Mouse (Mus musculus) liver, embryonic 13.5 days (tissue): ENCODE results near the gene Arhgap24. TPM values are rescaled to one million over a fixed set of nuclear protein-coding genes. Genes with fewer than 3 reads are reported as not detected.

Experiments
- ATAC-seq: fragments of 200-750 bp; cut with Nextera tagmentation; 2 replicates; pipeline ENCODE4 v1.8.0; 2017; ENCODE audit warnings: low read depth, mild to moderate bottlenecking, moderate number of reproducible peaks, moderate library complexity
- DNase-seq: peaks from one replicate; pipeline ENCODE4 v3.0.0; 2022
- H3K27ac ChIP-seq: fragments of 300-500 bp; sonication (generic); 2 replicates; pipeline ENCODE4 v1.5.1; 2015; ENCODE audit warnings: moderate library complexity, mild to moderate bottlenecking, inconsistent platforms
- H3K27me3 ChIP-seq: fragments of 300-500 bp; sonication (generic); 2 replicates; pipeline ENCODE4 v1.6.1; 2015; ENCODE audit warnings: mild to moderate bottlenecking, inconsistent platforms
- H3K36me3 ChIP-seq: fragments of 300-500 bp; sonication (generic); 2 replicates; pipeline ENCODE4 v1.6.1; 2015; ENCODE audit warnings: mild to moderate bottlenecking, inconsistent platforms
- H3K4me1 ChIP-seq: fragments of 300-500 bp; sonication (generic); replicated peaks from 2 replicates; pipeline ENCODE4 v1.6.1; 2015; ENCODE audit warnings: inconsistent platforms
- H3K4me2 ChIP-seq: fragments of 300-500 bp; sonication (generic); 2 replicates; pipeline ENCODE4 v1.6.1; 2015; ENCODE audit warnings: inconsistent platforms, mild to moderate bottlenecking, moderate library complexity
- H3K4me3 ChIP-seq: fragments of 300-500 bp; sonication (generic); replicated peaks from 2 replicates; pipeline ENCODE4 v1.5.1; 2015; ENCODE audit warnings: mild to moderate bottlenecking, inconsistent platforms
- H3K9ac ChIP-seq: fragments of 300-500 bp; sonication (generic); 2 replicates; pipeline ENCODE4 v1.6.1; 2015; ENCODE audit warnings: mild to moderate bottlenecking, inconsistent platforms
- H3K9me3 ChIP-seq: fragments of 300-500 bp; sonication (generic); replicated peaks from 2 replicates; pipeline ENCODE4 v1.6.1; 2016; ENCODE audit warnings: inconsistent platforms
- WGBS: fragments of 180-500 bp; shearing (Covaris S2); methylation state at CpG from one replicate; pipeline ENCODE4 v1.1.7; 2015; ENCODE audit not compliant: insufficient replicate concordance; 5-methylcytosine and 5-hydroxymethylcytosine counted together
- polyA plus RNA-seq: library from polyadenylated mRNA; unstranded; fragments of >200 nt; fragmentation: Nextera tagmentation; extraction: Ambion mirVana; gene quantifications from 2 replicates; pipeline ENCODE4 v1.2.1, GENCODE M21; 2015

The Arhgap24 gene
- polyA plus RNA-seq, 1 experiment from 2014 or later: 2.0 TPM

DNA sequence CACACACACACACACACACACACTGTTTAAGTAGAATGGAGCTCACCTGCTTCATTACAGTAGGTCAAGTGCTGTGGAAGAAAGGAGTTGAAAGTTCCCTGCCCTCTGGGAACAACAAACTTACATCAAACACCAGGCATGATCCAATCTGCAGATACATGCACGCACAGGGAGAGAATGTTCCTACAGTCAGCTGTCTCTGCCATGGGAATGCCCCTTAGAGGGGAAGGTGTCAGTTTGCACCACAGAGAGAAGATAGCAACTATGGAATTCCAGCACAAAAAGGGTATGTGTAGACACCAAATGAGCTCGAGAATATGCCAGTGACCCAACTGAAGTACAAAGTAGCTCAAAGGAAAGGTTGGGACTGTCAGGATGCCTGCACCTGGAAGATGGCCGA is 69.0 kb downstream of the Arhgap24 start:
- Histone ChIP-seq H3K27me3 (no peaks in the 10 kb centered on the region), H3K4me1 (no peaks in the 10 kb centered on the region), H3K27ac (no peak overlapping the region), H3K36me3 (no peaks in the 10 kb centered on the region), H3K4me2 (no peak overlapping the region), H3K4me3 (no peak overlapping the region), H3K9me3 (no peaks in the 10 kb centered on the region), H3K9ac (no peak overlapping the region)
- WGBS: 46% methylated on average over 3 of the region's 3 CpGs
- ATAC-seq (no peak), DNase-seq (no peak)

DNA sequence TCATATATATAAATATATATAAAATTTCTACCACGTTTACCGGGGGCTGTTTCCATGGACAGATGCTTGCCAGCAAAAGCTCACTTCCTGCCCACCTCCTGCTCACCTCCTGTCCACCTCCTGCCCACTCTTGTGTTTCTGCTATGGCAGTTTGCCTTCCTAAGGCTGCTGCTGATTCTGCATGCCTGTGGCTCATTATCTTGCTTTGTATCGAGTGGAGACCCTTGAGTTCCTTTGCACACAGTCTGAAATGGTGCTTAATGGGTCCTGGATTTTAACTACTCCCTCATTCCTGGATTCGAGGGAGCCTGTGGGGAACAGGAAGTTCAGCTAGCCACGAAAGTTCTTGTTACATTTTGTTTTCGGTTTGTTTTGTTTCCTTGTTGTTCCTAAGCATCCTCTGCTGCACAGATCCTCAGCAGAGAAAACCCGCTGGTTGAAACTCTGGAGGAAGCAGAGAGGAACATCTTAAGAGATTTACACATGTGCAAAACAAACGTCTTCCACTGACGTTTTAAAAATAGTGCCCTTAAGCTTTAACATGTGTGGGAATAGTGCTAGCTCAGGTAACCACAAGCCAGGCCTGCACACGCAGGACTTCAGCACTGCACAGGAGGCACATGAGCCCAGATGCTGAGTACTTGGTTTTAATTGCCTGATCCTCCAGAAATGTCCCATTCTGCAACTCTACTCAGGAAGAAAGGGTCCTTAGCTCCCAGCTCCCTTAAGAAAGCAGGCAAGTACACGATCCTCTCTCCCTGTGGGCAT is 69.9 kb downstream of the Arhgap24 start:
- ATAC-seq (no peak), DNase-seq (no peak)
- Histone ChIP-seq H3K9me3 (no peaks in the 10 kb centered on the region), H3K9ac (no peak overlapping the region), H3K36me3 (no peaks in the 10 kb centered on the region), H3K4me3 (no peak overlapping the region), H3K27me3 (no peaks in the 10 kb centered on the region), H3K4me1 (no peaks in the 10 kb centered on the region), H3K27ac (no peak overlapping the region), H3K4me2 (no peak overlapping the region)
- WGBS: 26% methylated on average over 11 of the region's 11 CpGs

DNA sequence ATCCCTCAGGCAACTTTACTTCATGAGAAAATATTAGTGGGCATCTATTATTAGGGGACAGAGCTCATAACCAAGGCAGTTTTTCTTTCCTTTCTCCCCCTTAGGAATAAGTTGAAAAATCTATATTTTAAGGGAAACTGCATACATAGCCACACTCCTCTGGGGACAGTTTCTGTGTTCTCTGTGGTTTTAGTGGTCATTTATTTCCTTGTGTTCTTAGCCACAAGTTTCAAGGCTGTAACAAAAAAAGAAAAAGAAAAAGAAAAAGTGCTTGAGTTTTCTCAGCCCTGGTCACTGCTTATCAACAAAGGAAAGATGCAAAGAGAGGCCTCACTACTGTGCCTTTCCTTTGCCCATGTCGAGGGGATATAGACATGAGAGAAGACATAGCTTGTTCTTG is 71.3 kb downstream of the Arhgap24 start:
- H3K4me1 ChIP-seq: no peaks in the 10 kb centered on the region
- no peak overlapping the region for H3K27ac ChIP-seq
- no peak overlapping the region for H3K4me2 ChIP-seq
- H3K27me3 ChIP-seq: no peaks in the 10 kb centered on the region
- DNase-seq: no peak
- no peak for ATAC-seq
- no peaks in the 10 kb centered on the region for H3K9me3 ChIP-seq
- 18% methylated on average over 1 of the region's 1 CpGs for WGBS
- no peak overlapping the region for H3K4me3 ChIP-seq
- H3K36me3 ChIP-seq: no peaks in the 10 kb centered on the region
- H3K9ac ChIP-seq: no peak overlapping the region

- Histone ChIP-seq H3K27me3 (no peaks in the 10 kb centered on the region), H3K4me3 (no peak overlapping the region), H3K9ac (no peak overlapping the region), H3K36me3 (no peaks in the 10 kb centered on the region), H3K4me2 (no peak overlapping the region), H3K9me3 (no peaks in the 10 kb centered on the region), H3K27ac (no peak overlapping the region), H3K4me1 (no peaks in the 10 kb centered on the region)
- DNase-seq (no peak), ATAC-seq (no peak)
- 61% methylated on average over 4 of the region's 4 CpGs for WGBS
These were observed 74.8 kb downstream of the Arhgap24 start for GRCm38 (mm10) chr5:102555958-102556357.

DNA sequence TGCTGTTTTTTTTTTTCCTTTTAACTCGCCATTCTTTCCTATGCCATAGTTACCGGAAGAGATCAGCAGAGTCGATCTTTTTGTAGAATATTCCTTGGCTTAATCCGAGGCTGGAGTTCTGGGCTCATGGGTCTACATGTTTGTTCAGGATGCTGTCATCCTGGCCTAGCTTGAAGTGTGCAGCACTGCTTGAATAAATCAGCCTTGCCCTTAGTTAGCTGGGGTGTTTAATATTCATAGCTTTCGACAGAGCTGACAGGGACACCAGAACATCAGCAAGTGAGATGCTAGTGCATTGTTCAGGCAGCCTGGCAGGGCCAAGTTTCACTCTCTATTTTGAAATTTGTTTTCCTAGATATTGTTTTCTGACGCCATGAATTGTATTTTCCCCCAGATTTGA is 79.1 kb downstream of the Arhgap24 start:
- Histone ChIP-seq H3K9me3 (no peaks in the 10 kb centered on the region), H3K36me3 (no peaks in the 10 kb centered on the region), H3K27me3 (no peaks in the 10 kb centered on the region), H3K9ac (no peak overlapping the region), H3K27ac (no peak overlapping the region), H3K4me2 (no peak overlapping the region), H3K4me1 (no peaks in the 10 kb centered on the region), H3K4me3 (no peak overlapping the region)
- DNase-seq (no peak), ATAC-seq (no peak)
- WGBS: 57% methylated on average over 6 of the region's 6 CpGs

- Histone ChIP-seq H3K9me3 (no peaks in the 10 kb centered on the region), H3K9ac (no peak overlapping the region), H3K36me3 (no peaks in the 10 kb centered on the region), H3K4me2 (no peak overlapping the region), H3K27me3 (no peaks in the 10 kb centered on the region), H3K4me3 (no peak overlapping the region), H3K4me1 (no peaks in the 10 kb centered on the region), H3K27ac (no peak overlapping the region)
- ATAC-seq: no peak
- 54% methylated on average over 4 of the region's 4 CpGs for WGBS
- DNase-seq: no peak
These were observed 82.8 kb downstream of the Arhgap24 start for GRCm38 (mm10) chr5:102563971-102564370.

DNA sequence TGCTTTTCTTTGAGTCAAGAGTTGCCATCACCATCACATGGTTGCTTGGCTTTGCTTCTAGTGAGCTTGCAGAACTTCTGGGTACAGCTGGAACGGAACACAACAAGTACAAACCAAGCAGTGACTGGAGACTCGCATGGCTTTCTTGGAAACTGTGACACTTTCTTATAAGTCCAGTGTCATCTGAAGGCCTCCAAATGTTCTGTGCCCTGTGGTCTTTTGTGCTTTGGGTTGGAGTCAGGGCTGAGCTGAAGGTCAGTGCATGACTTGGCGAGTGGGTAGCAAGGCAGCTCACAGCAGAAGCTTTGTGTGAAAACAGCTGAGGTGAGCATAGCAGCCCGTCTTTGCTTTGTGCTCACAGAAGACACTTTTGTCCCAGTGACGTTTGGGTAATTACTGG is 87.6 kb downstream of the Arhgap24 start:
- no peak for ATAC-seq
- no peak for DNase-seq
- Histone ChIP-seq H3K4me2 (no peak overlapping the region), H3K9ac (no peak overlapping the region), H3K27ac (no peak overlapping the region), H3K36me3 (no peaks in the 10 kb centered on the region), H3K9me3 (no peaks in the 10 kb centered on the region), H3K27me3 (no peaks in the 10 kb centered on the region), H3K4me1 (no peaks in the 10 kb centered on the region), H3K4me3 (no peak overlapping the region)
- 58% methylated on average over 5 of the region's 5 CpGs for WGBS

- no peak for DNase-seq
- ATAC-seq: no peak
- Histone ChIP-seq H3K27ac (no peak overlapping the region), H3K4me2 (no peak overlapping the region), H3K36me3 (no peaks in the 10 kb centered on the region), H3K27me3 (no peaks in the 10 kb centered on the region), H3K4me3 (no peak overlapping the region), H3K9ac (no peak overlapping the region), H3K4me1 (no peaks in the 10 kb centered on the region), H3K9me3 (no peaks in the 10 kb centered on the region)
- 67% methylated on average over 2 of the region's 2 CpGs for WGBS
These were observed 90.3 kb downstream of the Arhgap24 start for GRCm38 (mm10) chr5:102571445-102571844.

GRCm38 (mm10) chr5:102576750-102577149 is 95.6 kb downstream of the Arhgap24 start:
- Histone ChIP-seq H3K4me1 (no peaks in the 10 kb centered on the region), H3K36me3 (no peaks in the 10 kb centered on the region), H3K27ac (no peak overlapping the region), H3K9ac (no peak overlapping the region), H3K4me2 (no peak overlapping the region), H3K4me3 (no peak overlapping the region), H3K9me3 (no peaks in the 10 kb centered on the region), H3K27me3 (no peaks in the 10 kb centered on the region)
- WGBS: 79% methylated on average over 3 of the region's 3 CpGs
- no peak for DNase-seq
- no peak for ATAC-seq

DNA sequence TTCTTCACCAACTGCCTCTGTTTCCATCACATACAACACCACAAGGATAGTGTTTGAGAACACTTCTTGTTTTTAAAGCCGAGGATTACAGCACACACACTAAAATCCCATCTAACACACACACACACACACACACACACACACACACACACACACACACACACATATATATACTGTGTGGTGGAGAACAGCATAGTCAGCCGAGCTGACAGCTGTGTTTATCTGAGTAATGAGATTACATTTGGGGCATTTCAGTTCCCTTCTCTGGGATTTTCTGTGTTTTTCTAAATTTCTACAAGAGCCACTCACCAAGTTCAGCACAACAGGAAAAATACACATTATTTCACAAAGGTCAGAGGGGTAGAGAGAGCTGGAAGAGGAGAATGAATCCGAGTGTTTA is 96.5 kb downstream of the Arhgap24 start:
- ATAC-seq: no peak

DNA sequence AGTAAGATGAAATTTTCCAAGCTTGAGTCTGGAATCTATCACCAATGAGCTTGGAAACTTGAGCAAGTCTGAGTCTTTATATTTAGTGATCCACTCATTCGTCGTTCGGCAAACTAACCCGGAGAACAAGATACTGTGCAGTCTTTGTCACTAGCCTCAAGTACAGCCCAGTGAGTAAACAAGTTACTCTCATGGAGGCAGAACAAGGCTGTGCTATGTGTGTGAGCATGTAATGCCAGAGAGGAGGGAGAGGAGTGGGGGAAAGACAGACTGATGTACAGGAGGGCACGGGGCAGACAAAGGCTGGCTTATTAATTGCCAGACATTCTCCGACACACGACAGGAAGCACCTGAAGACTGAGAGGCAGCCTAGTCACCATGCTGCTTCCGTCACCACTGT is 97.2 kb downstream of the Arhgap24 start:
- no peak overlapping the region for H3K27ac ChIP-seq

More for the DNA sequence above, 96.5 kb downstream of the Arhgap24 start:
- DNase-seq: no peak
- Histone ChIP-seq H3K36me3 (no peaks in the 10 kb centered on the region), H3K27me3 (no peaks in the 10 kb centered on the region), H3K9ac (no peak overlapping the region), H3K4me3 (no peak overlapping the region), H3K27ac (no peak overlapping the region), H3K9me3 (no peaks in the 10 kb centered on the region), H3K4me1 (no peaks in the 10 kb centered on the region), H3K4me2 (no peak overlapping the region)
- 54% methylated on average over 3 of the region's 3 CpGs for WGBS

DNA sequence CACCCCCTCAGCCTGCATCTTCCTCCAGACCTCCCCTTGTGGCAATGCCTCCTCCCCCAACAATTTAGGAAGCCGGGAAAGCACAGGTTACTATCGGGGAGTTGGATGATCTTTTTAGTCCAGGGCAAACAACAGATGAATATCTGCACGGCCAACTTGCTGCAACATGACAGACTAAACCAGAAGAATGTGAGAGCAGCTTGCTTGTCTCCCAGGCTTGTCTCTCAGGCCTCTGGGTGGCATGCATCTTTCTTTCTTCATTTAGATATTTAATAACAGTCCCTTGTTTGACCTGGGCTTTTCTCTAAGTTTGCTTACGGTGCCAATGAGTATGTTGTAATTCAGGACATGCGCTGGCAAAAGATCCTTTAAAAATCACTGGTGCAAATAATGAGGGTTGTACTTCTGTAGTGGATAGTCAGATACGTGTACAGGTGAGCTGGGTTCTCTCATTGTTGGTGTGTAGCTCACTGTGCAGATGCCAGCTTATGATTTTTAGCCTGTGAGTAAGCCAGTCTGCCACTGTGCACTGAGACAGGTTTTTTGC is 101.7 kb downstream of the Arhgap24 start:
- no peak for DNase-seq
- H3K4me1 ChIP-seq: no peaks in the 10 kb centered on the region
- no peak for ATAC-seq
- 0 out of 2 replicates have a peak, but pooled peaks cover 4% of the 10 kb centered on the region for H3K9me3 ChIP-seq
- H3K4me2 ChIP-seq: no peak overlapping the region
- 65% methylated on average over 6 of the region's 6 CpGs for WGBS
- no peaks in the 10 kb centered on the region for H3K27me3 ChIP-seq
- H3K27ac ChIP-seq: no peak overlapping the region
- H3K36me3 ChIP-seq: no peaks in the 10 kb centered on the region
- H3K9ac ChIP-seq: no peak overlapping the region
- no peak overlapping the region for H3K4me3 ChIP-seq

More for the DNA sequence above, 97.2 kb downstream of the Arhgap24 start:
- Histone ChIP-seq H3K27me3 (no peaks in the 10 kb centered on the region), H3K4me2 (no peak overlapping the region), H3K9me3 (no peaks in the 10 kb centered on the region), H3K4me3 (no peak overlapping the region), H3K9ac (no peak overlapping the region), H3K4me1 (no peaks in the 10 kb centered on the region), H3K36me3 (no peaks in the 10 kb centered on the region)
- no peak for ATAC-seq
- WGBS: 68% methylated on average over 8 of the region's 8 CpGs
- no peak for DNase-seq
